Mouse (Mus musculus) brain, embryonic 14.5 days (tissue): ENCODE measurements around the gene Tmem72. TPM values are rescaled to one million over a fixed set of nuclear protein-coding genes. Genes with fewer than 3 reads are reported as not detected.

ENCODE experiments used
- DNase-seq: peaks from one replicate; pipeline ENCODE4 v3.0.0-alpha.2; 2011; ENCODE audit warnings: low read depth
- CTCF ChIP-seq: fragments of 200-500 bp; IDR thresholded peaks from 2 replicates; pipeline ENCODE4 v1.5.1; 2012; ENCODE audit warnings: inconsistent platforms, mild to moderate bottlenecking, moderate library complexity, borderline replicate concordance; ENCODE audit not compliant: insufficient read depth, insufficient read length; ENCODE audit errors: extremely low read depth
- POLR2A ChIP-seq: fragments of 200-500 bp; IDR thresholded peaks from 2 replicates; pipeline ENCODE4 v1.6.1; 2012; ENCODE audit warnings: mild to moderate bottlenecking, inconsistent platforms, borderline replicate concordance; ENCODE audit not compliant: poor library complexity, insufficient read depth, insufficient read length, severe bottlenecking; ENCODE audit errors: extremely low read depth
- polyA plus RNA-seq: library from polyadenylated mRNA; depleted of rRNA; stranded (reverse); fragments of >200 nt; gene quantifications from 2 replicates; pipeline ENCODE4 v1.2.3, GENCODE M21; 2012

Tmem72 gene
- polyA plus RNA-seq, 1 experiment: 0.63 TPM

DNA sequence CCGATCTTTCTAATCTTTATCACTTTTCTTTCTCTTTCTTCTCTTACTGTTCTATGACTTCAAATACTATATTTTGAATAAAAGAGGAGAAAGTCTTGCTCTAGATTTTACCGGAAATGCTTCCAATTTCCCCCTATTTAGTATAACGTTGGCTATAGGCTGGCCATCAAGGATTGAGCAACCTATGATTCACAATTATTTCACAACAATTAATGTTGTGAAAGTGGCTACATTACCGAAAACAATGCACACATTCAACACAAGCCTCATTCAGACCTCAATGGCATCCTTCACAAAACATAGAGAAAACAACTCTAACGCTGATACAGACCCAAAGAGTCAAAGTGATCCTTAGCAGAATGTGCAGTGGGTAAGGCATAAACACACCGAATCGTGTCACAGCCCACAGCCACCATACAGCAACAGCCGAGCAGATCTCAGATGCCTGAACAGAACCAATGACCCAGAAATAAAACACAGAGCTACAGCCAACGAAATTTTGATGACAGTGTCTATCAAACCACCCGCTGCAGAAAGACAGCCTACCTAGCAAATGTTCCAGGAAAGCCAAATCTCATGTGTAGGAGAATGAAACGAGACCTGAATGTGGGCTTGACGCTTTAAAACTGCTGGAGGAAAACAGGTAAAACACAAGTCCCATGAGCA, 50.5 kb downstream of the Tmem72 start:
- TF ChIP-seq CTCF (no peak), POLR2A (no peak)
- DNase-seq: no peak

DNA sequence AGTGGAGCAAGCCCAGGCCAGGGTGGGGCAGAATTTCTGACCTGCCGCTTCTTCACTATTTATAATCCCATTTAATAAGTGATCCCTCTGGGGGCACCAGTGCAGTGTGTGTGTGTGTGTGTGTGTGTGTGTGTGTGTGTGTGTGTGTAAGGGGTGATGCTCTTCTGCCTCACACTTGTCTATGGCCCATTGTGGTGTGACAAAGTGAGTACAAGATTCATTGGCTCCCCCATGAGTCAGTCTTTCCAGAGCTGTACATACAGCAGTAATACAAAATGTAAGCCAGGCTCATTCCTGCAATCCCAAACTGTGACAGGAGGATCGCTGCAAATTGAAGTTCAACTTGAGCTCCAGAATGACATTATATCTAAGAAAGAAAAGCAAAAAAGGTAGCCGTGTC, 51.9 kb downstream of the Tmem72 start:
- TF ChIP-seq CTCF (no peak), POLR2A (no peak)

GRCm38 (mm10) chr6:116664031-116664430, 52.7 kb downstream of the Tmem72 start:
- DNase-seq: no peak
- TF ChIP-seq CTCF: no peak
- TF ChIP-seq POLR2A: no peak

More for the DNA sequence above, 51.9 kb downstream of the Tmem72 start:
- DNase-seq: no peak

DNA sequence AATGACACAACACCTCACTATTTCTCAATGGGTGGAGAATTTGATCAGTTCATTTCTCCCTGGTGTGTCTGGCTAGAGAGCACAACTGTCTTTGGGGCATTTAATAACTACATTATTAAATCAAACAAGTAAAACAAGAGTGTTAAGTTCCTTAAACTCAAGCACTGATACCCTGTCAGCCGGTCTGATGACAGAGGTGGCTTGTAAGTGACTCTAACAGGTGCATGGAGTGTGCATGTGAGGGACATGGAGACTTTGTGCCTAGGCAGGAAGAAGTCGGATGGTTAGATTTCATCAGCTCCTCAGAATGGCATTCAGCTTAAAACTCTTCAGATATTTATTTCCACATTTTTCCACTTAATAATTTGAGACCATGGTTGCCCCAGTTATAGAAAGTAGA, 53.3 kb downstream of the Tmem72 start:
- no peak for DNase-seq
- TF ChIP-seq CTCF (no peak), POLR2A (no peak)

- TF ChIP-seq POLR2A (no peak), CTCF (peak; percentile 76; the same call in 1 of the 2 replicates)
- DNase-seq: peak; percentile 78
Observed at GRCm38 (mm10) chr6:116653684-116654454, 62.8 kb downstream of the Tmem72 start.

DNA sequence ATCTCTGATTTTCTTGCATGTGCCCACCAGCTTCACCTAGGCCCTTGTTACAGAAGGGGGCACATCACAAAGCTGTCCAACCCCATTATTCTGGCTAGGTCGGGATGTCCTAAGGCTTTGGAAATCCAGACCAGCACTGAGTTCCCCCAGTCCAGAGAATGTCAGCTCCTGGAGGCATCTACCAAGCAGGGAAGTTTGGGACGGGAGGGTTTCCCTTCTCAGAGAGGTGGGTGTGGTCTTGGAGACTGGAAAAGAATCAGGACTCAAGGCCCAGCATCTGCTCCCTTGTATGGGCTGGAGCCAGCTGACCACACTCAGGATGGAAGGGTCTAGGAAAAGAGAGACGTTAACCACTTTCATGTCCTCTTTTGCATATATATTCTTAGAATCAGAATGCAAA, 63.5 kb downstream of the Tmem72 start:
- TF ChIP-seq CTCF (no peak), POLR2A (no peak)
- DNase-seq: no peak

GRCm38 (mm10) chr6:116651437-116652118, 65.1 kb downstream of the Tmem72 start:
- DNase-seq: no peak
- TF ChIP-seq POLR2A: no peak
- TF ChIP-seq CTCF: 0 out of 2 replicates have a peak, but pooled peaks have one; percentile 1

GRCm38 (mm10) chr6:116650406-116650805, 66.3 kb downstream of the Tmem72 start, which contains the start of gene Depp1:
Gene Depp1 (plus strand): TSS chr6:116650609.
- no peak for DNase-seq

DNA sequence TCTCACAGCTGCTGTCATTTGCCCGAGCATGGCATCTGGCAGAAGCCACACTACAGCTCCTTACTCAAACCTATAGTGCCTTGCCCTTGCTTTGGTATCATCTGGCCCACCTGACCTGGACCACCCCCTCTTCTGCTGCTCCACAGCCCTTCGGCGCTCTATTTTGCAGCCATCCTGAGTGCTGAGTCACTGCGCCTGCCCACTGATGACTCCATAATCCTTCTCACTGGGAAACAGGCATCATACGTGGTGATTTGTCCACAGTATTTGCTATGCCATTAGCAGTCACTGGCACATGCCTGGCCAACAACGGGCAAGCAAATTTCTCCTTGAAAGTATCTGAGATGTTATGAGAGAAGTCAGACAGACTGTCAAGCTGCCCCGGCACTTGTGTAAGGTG, 66.9 kb downstream of the Tmem72 start:
- no peak for DNase-seq
- TF ChIP-seq POLR2A (no peak), CTCF (no peak)

More at GRCm38 (mm10) chr6:116650406-116650805, 66.3 kb downstream of the Tmem72 start, which contains the start of gene Depp1:
- no peak for TF ChIP-seq CTCF

DNA sequence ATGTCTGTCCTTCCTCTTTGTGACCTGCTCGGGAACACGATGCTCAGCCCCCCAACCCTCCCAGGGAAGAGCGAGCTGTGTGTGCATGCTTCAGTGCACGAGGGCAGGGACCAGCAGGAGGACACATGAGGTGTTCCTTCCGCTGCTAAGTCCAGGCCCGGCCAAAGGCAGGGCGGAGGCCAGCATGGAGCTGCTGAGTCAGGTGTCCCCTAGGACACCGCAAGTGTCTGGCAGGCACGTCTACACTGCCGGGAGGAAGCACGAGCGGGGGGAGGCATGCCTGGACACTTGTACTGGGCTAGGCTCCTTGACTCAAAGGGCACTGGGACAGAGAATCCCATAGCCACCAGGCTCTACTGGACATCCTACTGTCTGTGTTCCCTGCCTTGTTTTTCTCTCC, 69.0 kb downstream of the Tmem72 start:
- DNase-seq: no peak
- TF ChIP-seq POLR2A (no peak), CTCF (no peak)

DNA sequence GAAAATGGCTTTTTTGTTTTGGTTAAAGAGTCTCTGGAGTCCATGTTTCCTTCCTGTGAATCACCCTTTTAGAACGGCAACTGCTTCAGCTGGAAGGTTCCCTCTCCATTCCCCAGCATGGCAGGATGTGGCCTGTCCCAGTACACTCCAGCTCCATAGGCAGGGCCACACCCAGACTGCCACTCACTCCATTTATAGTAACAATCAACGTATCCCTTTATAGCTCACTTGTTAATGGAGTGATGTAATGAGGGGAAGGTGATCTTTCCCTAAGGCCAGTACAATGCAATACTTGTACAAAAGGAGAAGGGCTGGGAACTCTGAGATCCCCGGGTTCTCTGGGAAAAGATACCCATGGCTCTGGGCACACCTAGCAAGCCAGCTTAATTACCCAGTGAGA, 72.4 kb downstream of the Tmem72 start:
- TF ChIP-seq POLR2A: no peak
- TF ChIP-seq CTCF: no peak
- DNase-seq: no peak
